Mouse (Mus musculus) olfactory bulb, adult 2 months (tissue): ENCODE data around the gene Nrm. TPM values are rescaled to one million over a fixed set of nuclear protein-coding genes. Genes with fewer than 3 reads are reported as not detected.
A peak's percentile ranks its signal among the peaks of the same experiment; 100 is the strongest.

ENCODE experiments used
- H3K27ac ChIP-seq: fragments of 200-500 bp; 2 replicates; pipeline ENCODE4 v1.5.1; 2012; ENCODE audit warnings: low read depth, low read length; ENCODE audit not compliant: insufficient read depth
- H3K4me1 ChIP-seq: fragments of 200-500 bp; 2 replicates; pipeline ENCODE4 v1.6.1; 2012; ENCODE audit warnings: low read length; ENCODE audit not compliant: control insufficient read depth, insufficient read depth
- H3K4me3 ChIP-seq: fragments of 200-500 bp; 2 replicates; pipeline ENCODE4 v1.5.1; 2012; ENCODE audit warnings: mild to moderate bottlenecking, low read depth, low read length, moderate library complexity; ENCODE audit not compliant: insufficient read depth
- CTCF ChIP-seq: fragments of 200-500 bp; IDR thresholded peaks from 2 replicates; pipeline ENCODE4 v1.5.1; 2012; ENCODE audit warnings: low read depth, mild to moderate bottlenecking, low read length, moderate library complexity; ENCODE audit not compliant: insufficient read depth
- POLR2A ChIP-seq: fragments of 200-500 bp; IDR thresholded peaks from 2 replicates; pipeline ENCODE4 v1.6.1; 2012; ENCODE audit warnings: mild to moderate bottlenecking, low read depth, low read length, moderate library complexity; ENCODE audit not compliant: insufficient read depth
- WGBS: fragments of 180-500 bp; shearing (Covaris S2); methylation state at CpG from one replicate; pipeline ENCODE4 v1.1.7; 2018; 5-methylcytosine and 5-hydroxymethylcytosine counted together
- polyA plus RNA-seq: library from polyadenylated mRNA; stranded (reverse); fragments of >200 nt; gene quantifications from 2 replicates; pipeline ENCODE4 v1.2.4, GENCODE M21; 2012; ENCODE audit warnings: low replicate concordance; ENCODE audit not compliant: missing spikeins, insufficient read depth, insufficient read length

Gene Nrm
- polyA plus RNA-seq, 1 experiment: not detected

DNA sequence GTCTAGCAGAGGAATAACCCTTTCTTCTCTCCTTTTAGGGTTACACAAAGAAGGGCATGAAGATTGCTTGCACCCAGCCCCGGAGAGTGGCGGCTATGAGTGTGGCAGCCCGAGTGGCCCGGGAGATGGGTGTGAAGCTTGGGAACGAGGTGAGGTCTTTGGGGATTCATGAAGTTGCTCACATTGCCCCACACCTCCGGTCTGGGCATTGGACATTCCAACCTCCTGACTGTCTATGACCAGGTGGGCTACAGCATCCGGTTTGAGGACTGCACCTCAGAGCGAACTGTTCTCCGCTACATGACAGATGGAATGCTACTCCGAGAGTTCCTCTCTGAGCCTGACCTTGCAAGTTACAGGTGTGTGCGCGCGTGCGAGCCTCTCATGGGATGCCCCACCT, 22.7 kb downstream of the Nrm start:
- no peak overlapping the region for H3K27ac ChIP-seq
- H3K4me1 ChIP-seq: peaks cover 12% of the 10 kb centered on the region
- H3K4me3 ChIP-seq: no peak overlapping the region
- WGBS: 93% methylated on average over 14 of the region's 14 CpGs
- TF ChIP-seq CTCF: no peak
- TF ChIP-seq POLR2A: no peak

DNA sequence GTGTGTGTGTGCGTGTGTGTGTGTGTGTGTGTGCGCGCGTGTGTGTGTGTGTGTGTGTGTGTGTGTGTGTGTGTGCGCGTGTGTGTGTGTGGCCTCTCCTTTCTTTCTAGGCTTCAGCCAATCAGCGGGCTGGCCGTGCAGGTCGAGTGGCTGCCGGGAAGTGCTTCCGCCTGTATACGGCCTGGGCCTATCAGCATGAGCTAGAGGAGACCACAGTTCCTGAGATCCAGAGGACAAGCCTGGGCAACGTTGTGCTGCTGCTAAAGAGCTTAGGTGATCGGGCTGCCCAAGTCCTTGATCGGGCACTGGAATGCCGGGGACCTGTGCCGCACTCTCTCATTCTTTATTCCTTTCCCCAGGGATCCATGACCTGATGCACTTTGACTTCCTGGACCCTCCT, 26.6 kb downstream of the Nrm start:
- Histone ChIP-seq H3K4me3 (no peak overlapping the region), H3K4me1 (no peaks in the 10 kb centered on the region), H3K27ac (no peak overlapping the region)
- TF ChIP-seq POLR2A (no peak), CTCF (no peak)
- WGBS: 82% methylated on average over 14 of the region's 17 CpGs

- H3K4me3 ChIP-seq: peak within 1 kb of the TSS; percentile 95
- peaks cover 11% of the 10 kb centered on the region for H3K4me1 ChIP-seq
- WGBS: under 1% methylated on average over 81 of the region's 86 CpGs
- peak; percentile 67 for TF ChIP-seq POLR2A
- 0 out of 2 replicates have a peak, but pooled peaks have one; percentile 10 for TF ChIP-seq CTCF
- peak within 1 kb of the TSS; percentile 85 for H3K27ac ChIP-seq
Observed at GRCm38 (mm10) chr17:35896781-35897643, 35.9 kb downstream of the Nrm start, which contains the start of gene 2310061I04Rik. TSS of gene 2310061I04Rik (minus strand) at chr17:35897431.

DNA sequence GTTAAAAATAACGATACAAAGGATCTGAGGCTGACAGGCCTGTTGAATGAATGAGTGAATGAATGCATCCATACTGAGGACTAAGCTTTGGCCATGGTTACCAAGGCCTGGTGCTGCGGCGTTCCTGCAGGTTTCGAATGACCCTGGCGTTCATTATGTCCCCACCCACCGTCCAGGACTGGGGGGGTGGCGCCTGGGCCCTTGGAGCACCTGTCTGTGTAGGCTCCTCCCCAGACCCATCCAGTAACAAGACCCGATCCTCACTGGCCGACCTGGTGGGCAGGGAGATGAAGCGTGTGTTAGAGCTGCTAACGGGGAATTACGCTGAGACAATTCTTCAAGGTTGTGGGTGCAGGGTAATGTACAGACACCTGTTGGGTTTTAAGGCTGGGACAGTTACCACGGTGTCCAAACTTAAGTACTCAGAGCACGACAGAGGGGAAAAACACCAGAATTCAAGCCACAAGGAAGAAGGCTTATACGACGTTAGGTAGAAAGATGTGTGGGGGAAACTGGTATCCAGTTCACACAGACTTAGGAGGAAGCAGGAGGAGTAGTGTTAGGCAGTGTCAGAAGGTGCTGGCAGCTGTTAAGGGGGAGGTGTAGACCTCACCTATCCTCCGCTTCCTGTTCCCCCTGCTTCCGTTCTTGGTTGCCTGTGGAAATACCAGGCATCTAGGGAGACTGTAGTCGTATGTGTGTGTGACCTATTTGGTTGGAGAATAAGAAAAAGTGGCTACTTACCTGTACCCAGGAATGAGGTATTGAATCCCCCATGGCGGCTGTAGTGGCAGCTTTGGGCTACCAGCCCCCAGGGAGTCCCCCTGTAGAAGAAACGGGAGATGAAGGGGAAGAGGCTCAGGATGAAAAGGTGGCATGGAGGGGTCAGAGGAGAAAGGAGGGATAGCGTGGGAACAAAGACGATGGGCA, 36.8 kb downstream of the Nrm start:
- peak overlapping the region; percentile 35 for H3K4me3 ChIP-seq
- peaks cover 11% of the 10 kb centered on the region for H3K4me1 ChIP-seq
- peak overlapping the region; percentile 7 for H3K27ac ChIP-seq
- WGBS: 37% methylated on average over 23 of the region's 23 CpGs
- TF ChIP-seq POLR2A (no peak), CTCF (no peak)

- Histone ChIP-seq H3K4me3 (no peak overlapping the region), H3K4me1 (peaks cover 10% of the 10 kb centered on the region), H3K27ac (no peak overlapping the region)
- TF ChIP-seq POLR2A (no peak), CTCF (no peak)
- 86% methylated on average over 3 of the region's 3 CpGs for WGBS
Observed at GRCm38 (mm10) chr17:35900636-35901035, 39.5 kb downstream of the Nrm start.

DNA sequence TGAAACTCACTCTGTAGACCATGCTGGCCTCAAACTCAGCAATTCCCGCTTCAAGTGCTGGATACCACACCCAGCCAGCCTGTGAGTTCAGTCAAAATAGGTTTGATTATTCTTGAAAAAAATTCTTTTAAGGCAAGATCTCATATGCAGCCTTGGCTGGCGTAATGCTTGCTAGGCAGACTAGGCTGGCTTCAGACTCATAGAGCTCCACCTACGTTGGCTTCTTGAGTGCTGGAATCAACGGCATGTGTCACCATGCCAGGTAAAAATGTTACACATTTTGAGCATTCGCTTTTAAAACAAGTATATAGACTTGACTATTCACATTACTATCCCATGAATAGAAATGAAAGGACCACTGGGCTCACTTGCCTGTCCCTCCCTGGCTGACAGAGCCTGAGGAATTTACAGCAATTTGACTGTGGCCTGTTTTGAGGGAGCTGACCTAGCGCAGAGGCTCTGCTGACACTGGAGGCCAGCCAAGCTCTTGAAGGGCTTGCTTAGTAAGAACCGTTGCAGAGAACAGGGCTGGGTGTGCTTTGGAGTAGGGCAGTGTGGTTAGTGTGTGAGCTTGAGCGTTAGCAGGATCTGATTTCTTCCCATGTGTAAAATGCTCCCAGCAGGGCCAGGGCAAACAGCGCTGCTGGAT, 42.3 kb downstream of the Nrm start:
- TF ChIP-seq POLR2A: no peak
- TF ChIP-seq CTCF: no peak
- Histone ChIP-seq H3K27ac (no peak overlapping the region), H3K4me1 (peaks cover 2% of the 10 kb centered on the region; the same call in 1 of the 2 replicates), H3K4me3 (no peak overlapping the region)
- 80% methylated on average over 9 of the region's 9 CpGs for WGBS

- WGBS: 83% methylated on average over 4 of the region's 4 CpGs
- TF ChIP-seq POLR2A (no peak), CTCF (no peak)
- Histone ChIP-seq H3K4me1 (peaks cover 5% of the 10 kb centered on the region; the same call in 1 of the 2 replicates), H3K27ac (no peak overlapping the region), H3K4me3 (no peak overlapping the region)
Observed at GRCm38 (mm10) chr17:35903992-35904355, 42.9 kb downstream of the Nrm start.

GRCm38 (mm10) chr17:35905587-35905986, 44.5 kb downstream of the Nrm start:
- H3K27ac ChIP-seq: no peak overlapping the region
- 90% methylated on average over 1 of the region's 1 CpGs for WGBS
- H3K4me3 ChIP-seq: no peak overlapping the region
- no peak for TF ChIP-seq CTCF
- no peak for TF ChIP-seq POLR2A
- H3K4me1 ChIP-seq: peaks cover 12% of the 10 kb centered on the region
